Mouse (Mus musculus): ENCODE results near the gene Trim46. TPM values are rescaled to one million over a fixed set of nuclear protein-coding genes. Genes with fewer than 3 reads are reported as not detected.
"Not testable (repeated sequence)": the region's sequence is repeated elsewhere in the genome, so short reads cannot be mapped to it uniquely, and the experiment has no call there.

Trim46 gene
- total RNA-seq, 2 experiments from 2014 or later: 86.4 to 96.0 TPM

- DNase-seq (ENCODE audit: extremely low spot score in 1 of 2, low spot score in 1 of 2): no peak
These were observed 7.6 kb downstream of the Trim46 start for GRCm38 (mm10) chr3:89238494-89238893.

GRCm38 (mm10) chr3:89237682-89238081 is 8.4 kb downstream of the Trim46 start:
- DNase-seq (ENCODE audit: extremely low spot score in 1 of 2, low spot score in 1 of 2): no peak

DNA sequence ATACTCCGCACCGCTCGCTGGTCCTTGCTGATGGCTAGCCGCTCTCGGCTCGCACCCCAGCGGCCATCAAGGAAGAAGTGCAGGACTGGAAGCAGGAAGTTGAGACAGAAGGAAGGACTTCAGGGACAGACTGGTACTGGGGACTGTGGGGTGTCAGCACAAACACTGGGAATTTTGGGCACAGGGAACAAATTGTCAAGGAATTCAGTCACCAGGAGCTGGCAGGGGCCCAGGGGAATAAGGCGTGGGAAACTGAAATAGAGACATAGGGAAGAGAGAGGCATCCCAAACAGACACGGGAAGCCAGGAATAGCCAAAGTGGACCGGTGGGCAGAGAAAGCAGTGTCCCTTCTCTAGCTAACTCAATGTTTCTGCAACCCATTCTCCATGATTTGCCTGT is 9.6 kb downstream of the Trim46 start:
- DNase-seq (ENCODE audit: extremely low spot score in 1 of 2, low spot score in 1 of 2): no peak

DNA sequence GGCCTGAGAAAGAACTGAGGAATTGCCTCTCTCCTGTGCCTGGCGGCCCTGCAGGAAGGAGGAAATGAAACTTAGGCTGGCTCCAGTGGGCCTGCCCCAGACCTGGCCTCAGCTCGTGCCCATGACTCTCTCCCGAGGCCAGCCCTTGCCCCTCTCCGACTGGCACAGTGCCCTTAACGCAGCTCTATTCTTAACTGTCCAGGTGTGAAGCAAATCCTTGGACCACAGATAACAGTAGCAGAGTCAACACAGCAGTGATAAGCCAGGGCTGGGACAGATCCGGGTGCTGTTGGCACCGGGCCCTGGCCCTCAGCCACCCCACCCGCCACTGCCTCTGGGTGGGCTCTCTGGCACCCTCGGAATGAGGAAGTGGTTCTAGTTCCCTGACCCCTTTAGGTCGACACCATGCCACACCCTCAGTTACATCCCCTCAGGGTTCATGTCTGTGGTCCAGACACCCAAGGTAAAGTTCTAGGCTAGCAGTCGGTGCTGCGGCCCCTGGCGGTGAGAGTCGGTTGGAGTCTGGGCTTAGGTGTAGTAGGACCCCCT is 12.5 kb downstream of the Trim46 start:
- DNase-seq (ENCODE audit: extremely low spot score in 1 of 2, low spot score in 1 of 2): no peak

- no peak for DNase-seq (ENCODE audit: extremely low spot score in 1 of 2, low spot score in 1 of 2)
These were observed 13.5 kb downstream of the Trim46 start for GRCm38 (mm10) chr3:89232614-89233013.

DNA sequence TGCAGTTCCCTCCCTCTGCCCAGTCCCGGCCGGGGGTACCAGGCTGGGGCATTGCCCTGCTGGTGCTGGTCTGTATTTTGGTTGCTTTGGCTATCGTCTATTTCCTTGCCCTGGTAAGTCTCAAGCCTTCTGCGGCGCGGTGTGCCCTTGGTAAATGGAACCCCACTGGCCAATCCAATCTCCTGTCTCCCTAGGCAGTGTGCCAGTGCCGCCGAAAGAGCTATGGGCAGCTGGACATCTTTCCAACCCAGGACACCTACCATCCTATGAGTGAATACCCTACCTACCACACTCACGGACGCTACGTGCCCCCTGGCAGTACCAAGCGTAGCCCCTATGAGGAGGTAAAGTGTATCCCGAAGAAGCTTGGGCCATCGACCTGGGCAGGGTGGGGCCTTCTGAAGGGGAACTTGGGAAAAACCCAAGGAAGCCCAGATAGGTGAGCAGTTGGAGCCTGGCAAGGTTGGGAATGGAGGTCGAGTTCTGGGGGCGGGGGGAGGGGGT is 14.3 kb downstream of the Trim46 start:
- no peak for DNase-seq (ENCODE audit: extremely low spot score in 1 of 2, low spot score in 1 of 2)

DNA sequence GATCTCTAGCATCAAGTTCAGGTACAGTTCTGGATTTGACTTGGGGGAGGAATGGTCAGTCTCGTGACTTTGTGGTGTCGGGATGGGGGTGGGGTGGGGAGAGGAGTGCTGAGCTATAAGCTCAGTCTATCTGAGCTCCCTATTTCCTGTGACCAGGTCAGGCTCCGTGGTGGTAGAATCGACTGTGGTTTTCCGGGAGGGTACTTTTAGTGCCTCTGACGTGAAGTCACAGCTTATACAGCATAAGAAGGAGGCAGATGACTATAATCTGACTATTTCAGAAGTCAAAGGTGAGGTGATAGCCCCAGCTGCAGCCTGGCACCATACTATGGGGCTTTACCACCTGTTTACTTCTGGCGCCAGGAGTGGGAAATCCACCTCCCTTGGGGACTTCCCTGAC is 14.8 kb downstream of the Trim46 start:
- DNase-seq (ENCODE audit: extremely low spot score in 1 of 2, low spot score in 1 of 2): no peak

- no peak for DNase-seq (ENCODE audit: extremely low spot score in 1 of 2, low spot score in 1 of 2)
These were observed 15.5 kb downstream of the Trim46 start for GRCm38 (mm10) chr3:89230561-89230960.

- no peak for DNase-seq (ENCODE audit: extremely low spot score in 1 of 2, low spot score in 1 of 2)
These were observed 16.8 kb downstream of the Trim46 start for GRCm38 (mm10) chr3:89229276-89229675.

DNA sequence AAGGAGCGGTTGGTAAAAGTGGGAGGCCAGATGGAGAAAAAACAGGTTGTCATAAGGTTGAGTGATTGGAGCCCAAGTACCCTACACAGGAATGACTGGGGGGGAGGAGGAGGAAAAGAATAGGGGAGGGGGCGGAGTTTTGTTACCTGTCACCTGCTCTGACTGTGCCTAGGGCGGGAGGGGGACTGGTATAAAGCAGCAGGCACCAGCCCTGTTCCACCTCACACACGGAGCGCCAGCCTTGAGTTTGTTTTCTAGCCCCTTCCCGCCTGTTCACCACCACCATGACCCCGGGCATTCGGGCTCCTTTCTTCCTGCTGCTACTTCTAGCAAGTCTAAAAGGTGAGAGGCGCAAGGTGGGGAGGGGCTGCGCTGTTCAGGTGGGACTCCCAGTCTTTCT is 17.3 kb downstream of the Trim46 start, which contains the start of gene Muc1:
Gene Muc1, plus strand, starts transcription at position 222 of the 400 bp plus-strand sequence.
- DNase-seq (ENCODE audit: extremely low spot score in 1 of 2, low spot score in 1 of 2): no peak

- peak; percentile 77 to 92 for DNase-seq (ENCODE audit: extremely low spot score in 1 of 2, low spot score in 1 of 2)
These were observed 17.9 kb downstream of the Trim46 start for GRCm38 (mm10) chr3:89228180-89228549.

- peak; percentile 74 to 80 for DNase-seq (ENCODE audit: extremely low spot score in 1 of 2, low spot score in 1 of 2)
These were observed 18.6 kb downstream of the Trim46 start for GRCm38 (mm10) chr3:89227307-89228179.

- DNase-seq (ENCODE audit: extremely low spot score in 1 of 2, low spot score in 1 of 2): no peak
These were observed 19.2 kb downstream of the Trim46 start, which contains the start of gene Mtx1 for GRCm38 (mm10) chr3:89226900-89227299. TSS of gene Mtx1 (minus strand) at chr3:89227088.

GRCm38 (mm10) chr3:89226361-89226760 is 19.7 kb downstream of the Trim46 start:
- no peak for DNase-seq (ENCODE audit: extremely low spot score in 1 of 2, low spot score in 1 of 2)

DNA sequence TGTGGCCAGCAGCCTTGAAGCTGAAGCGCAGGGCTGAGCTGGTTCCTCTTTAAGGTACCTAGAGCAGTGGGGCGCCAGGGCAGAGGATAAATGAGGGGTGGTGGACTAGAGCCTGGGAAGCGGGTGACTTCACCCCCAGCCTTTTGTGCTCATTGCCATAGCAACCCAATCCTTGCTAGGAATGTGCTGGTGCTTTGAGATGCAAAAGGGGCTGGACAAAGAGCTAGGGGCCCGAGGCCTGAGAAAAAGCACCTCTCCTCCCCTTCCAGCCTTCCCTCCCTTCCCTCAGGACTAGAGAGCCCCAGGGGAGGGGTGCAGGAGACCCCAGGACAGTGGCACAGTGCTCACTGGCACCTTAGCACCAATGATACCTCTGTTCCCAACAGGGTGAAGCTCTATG is 20.2 kb downstream of the Trim46 start:
- DNase-seq (ENCODE audit: extremely low spot score in 1 of 2, low spot score in 1 of 2): no peak

DNA sequence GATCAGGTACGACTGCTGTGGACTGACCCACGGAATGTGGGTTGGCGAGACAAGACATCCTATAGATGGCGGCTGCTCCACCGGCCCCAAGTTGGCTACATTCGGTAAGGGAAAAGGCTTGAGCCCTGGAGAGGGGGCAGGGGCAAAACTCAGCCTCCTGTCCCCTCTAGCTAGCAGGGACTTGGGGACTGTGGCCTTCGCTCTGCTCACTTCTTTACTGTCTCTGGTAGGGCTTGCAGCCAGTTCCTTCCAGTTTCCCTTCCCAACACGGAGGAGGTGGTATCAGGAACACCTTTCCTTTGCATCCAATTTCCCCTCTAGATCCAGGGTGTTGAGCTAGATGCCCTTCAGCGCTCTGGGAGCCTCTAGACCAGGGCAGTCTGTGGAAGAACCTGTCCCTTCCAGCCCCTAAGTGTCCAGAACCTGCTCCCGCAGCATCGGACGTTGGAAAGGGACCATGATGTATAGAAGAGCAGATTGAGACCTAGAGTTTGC is 20.7 kb downstream of the Trim46 start:
- DNase-seq (ENCODE audit: extremely low spot score in 1 of 2, low spot score in 1 of 2): no peak

DNA sequence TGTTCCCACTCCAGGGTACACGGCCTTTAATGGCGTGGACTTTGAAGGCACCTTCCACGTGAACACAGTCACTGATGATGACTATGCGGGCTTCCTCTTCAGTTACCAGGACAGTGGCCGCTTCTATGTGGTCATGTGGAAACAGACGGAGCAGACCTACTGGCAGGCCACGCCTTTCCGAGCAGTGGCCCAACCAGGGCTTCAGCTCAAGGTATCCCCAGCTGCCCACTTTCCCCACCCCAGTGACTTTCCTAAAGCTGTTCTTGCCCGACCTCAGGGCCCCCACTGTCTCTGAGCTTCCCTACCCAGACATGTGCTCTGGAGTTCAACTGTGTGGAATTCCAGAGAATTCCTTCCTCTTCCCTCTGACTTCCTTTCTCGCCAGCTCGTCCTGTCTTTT is 21.3 kb downstream of the Trim46 start:
- DNase-seq (ENCODE audit: extremely low spot score in 1 of 2, low spot score in 1 of 2): no peak

GRCm38 (mm10) chr3:89221167-89221566 is 24.9 kb downstream of the Trim46 start:
- DNase-seq (ENCODE audit: extremely low spot score in 1 of 2, low spot score in 1 of 2): no peak

- DNase-seq (ENCODE audit: extremely low spot score in 1 of 2, low spot score in 1 of 2): no peak
These were observed 26.6 kb downstream of the Trim46 start for GRCm38 (mm10) chr3:89219546-89219945.

DNA sequence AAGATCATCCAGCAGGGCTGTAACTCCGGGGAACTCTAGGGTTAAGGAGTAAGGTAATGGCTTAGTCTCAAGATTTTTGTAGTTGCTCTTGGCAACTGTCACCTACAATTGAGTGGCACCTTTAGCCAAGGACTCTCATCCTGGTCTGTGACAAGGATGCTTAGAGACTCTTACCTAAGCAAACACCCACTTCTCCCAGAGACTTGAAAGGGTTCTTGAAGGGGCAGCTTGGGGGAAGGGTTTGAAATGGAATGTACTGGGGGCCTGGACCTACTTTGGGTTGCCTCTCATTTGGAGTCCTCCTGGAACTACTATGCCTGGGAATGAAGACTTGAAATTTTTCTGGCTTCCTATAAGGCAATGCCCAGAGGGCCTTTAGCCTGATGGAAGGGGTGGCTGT is 27.8 kb downstream of the Trim46 start:
- no peak for DNase-seq (ENCODE audit: extremely low spot score in 1 of 2, low spot score in 1 of 2)

DNA sequence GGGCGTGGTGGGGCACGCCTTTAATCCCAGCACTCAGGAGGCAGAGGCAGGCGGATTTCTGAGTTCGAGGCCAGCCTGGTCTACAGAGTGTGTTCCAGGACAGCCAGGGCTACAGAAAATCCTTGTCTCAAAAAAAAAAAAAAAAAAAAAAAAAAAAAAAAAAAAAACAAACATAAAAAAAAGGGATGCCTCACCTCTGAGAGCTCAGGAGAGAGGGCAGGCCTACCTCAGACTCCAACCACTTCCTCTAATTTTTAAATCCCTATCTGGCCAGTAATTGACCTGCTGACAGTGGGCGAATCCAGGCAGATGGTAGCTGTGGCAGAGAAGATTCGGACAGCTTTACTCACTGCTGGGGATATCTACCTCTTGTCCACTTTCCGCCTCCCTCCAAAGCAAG is 29.7 kb downstream of the Trim46 start:
- DNase-seq (ENCODE audit: extremely low spot score in 1 of 2, low spot score in 1 of 2): not testable (repeated sequence)

GRCm38 (mm10) chr3:89215853-89216252 is 30.3 kb downstream of the Trim46 start:
- DNase-seq (ENCODE audit: extremely low spot score in 1 of 2, low spot score in 1 of 2): peak; percentile 75 to 87

Data from layer of hippocampus, postnatal 25 days (tissue).